ENCODE assay signal across 17 mouse cellular contexts in the genomic region with DNA sequence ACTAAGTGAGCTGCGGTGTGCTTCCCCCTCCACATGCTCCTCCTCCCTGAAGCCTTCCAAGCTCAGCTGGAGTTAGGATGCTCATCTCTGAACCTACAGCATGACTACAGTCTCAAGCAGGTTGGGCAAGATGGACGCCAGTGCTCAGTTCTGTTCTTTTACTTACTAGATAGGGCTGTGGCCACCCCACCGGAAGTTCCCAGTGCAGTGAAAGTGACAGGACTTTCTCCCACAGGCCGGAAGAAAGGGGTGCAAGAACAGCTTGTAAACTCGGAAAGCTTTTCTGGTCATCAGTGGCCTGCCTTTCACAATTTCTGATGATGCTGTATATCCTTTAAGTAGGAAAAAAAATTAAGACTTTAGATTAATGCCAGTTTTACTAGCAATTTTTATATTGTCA.
"Had no signal": no experiment of that assay in that cellular context is flagged by ENCODE, and none has a peak within 500 bp of the region (broad histone marks: within the 10 kb centered on the region; RNA-seq: fewer than 3 reads in every experiment).

No protein-coding gene starts in this region.

- H3K4me1 ChIP-seq: midbrain, embryonic 12.5 days; neural tube, embryonic 12.5 days had no signal

- H3K36me3 ChIP-seq: midbrain, embryonic 12.5 days; neural tube, embryonic 12.5 days had no signal

- ATAC-seq: midbrain, embryonic 16.5 days had no signal

- H3K27ac ChIP-seq: liver, embryonic 14.5 days; midbrain, embryonic 12.5 days; neural tube, embryonic 12.5 days had no signal

- H3K9ac ChIP-seq: liver, embryonic 14.5 days; lung, embryonic 14.5 days; midbrain, embryonic 12.5 days; neural tube, embryonic 12.5 days had no signal

- H3K27me3 ChIP-seq: midbrain, embryonic 12.5 days; neural tube, embryonic 12.5 days had no signal

- DNase-seq: lung, adult 18-20 months; lung, embryonic 14.5 days; lung, postnatal 10 days; lung, postnatal 4 days; midbrain, embryonic 14.5 days; retina, postnatal 1 day; right cerebral cortex, adult 18-20 months; right cerebral cortex, postnatal 25 days; right cerebral cortex, postnatal 4 days; spleen, adult 18-20 months; thymus, adult 18-20 months; thymus, postnatal 14 days; thymus, postnatal 36 days had no signal

- H3K4me3 ChIP-seq: midbrain, embryonic 12.5 days; neural tube, embryonic 12.5 days had no signal
